Mouse (Mus musculus): ENCODE measurements around the gene Masp2. TPM values are rescaled to one million over a fixed set of nuclear protein-coding genes. Genes with fewer than 3 reads are reported as not detected.

Masp2 gene
- 1 to 10 TPM; 1.9 to 4.2 (median 2.7) TPM for total RNA-seq (2022)

DNA sequence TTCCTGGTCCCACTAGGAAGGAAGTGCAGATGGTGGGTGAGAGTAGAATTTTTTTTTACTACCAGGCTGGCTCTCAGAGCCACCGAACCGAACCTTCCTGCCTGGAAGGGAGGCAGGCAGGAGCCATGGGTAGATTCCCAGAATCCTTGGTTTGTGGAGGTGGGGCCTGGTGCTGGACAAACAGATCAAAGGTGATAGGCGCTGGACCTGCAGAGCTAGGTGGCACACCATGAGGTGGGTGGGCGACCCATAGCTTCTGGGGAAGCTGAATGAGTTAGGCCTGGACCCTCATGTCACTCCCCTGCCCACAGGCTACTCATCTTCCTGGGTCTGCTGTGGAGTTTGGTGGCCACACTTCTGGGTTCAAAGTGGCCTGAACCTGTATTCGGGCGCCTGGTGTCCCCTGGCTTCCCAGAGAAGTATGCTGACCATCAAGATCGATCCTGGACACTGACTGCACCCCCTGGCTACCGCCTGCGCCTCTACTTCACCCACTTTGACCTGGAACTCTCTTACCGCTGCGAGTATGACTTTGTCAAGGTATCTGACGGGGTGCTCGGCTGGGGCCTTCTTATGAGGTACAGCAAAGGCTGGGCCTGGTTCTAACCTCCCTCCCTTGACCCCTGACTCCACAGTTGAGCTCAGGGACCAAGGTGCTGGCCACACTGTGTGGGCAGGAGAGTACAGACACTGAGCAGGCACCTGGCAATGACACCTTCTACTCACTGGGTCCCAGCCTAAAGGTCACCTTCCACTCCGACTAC, at the start of gene Masp2:
TSS of gene Masp2 (plus strand) at position 198 of the 764 bp plus-strand sequence.
- DNase-seq (ENCODE audit: low spot score in 2 of 2): no peak

DNA sequence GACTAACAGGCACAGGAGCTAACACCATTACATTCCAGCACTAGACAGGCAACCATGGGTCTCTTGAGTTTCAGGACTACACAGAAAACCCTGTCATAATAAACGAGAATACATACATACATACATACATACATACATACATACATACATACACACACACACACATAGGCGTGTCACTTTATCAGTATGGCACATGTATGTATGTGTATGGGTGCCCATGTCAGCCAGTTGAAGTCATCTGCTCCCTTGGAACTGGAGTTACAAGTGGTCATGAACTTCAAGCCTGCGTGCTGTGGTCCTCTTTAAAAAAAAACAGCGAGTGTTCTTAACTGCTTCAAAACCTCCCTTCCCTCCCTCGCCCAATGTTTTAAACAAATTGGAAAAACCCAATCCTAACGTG, 44.6 kb upstream of the Masp2 start:
- no peak for DNase-seq (ENCODE audit: low spot score in 2 of 2)

DNA sequence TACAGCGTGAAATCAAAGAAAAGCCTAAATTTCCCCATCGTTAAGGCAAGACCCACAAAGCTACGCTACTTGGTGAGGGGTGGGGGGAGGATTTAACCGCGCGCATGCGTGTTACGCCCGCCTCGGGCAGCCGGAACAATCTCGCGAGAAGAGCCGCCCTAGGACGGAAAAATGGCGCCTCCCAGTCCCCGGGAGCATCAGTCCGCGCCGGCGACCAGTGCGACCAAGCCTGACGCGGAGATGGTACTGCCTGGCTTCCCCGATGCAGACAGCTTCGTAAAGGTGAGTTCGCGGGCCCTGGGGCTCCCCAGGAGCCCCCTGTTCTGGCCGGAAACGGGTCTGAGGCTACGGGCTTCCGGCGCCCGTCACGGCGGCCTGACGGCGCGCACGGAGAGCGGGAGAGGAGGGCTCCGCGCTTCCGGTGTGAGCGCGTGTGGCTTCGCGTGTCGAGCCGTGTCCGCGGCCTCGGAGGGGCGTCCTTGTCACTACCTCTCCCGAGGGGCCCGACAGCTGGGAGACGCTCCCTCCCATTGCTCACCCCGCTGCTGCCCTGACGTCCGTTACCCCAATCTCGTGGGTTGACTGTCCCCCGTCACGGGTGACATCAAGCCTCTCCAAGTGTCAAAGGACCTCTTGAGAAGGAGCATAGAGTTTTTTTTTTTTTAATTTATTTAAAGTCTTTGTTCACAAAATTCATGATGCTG, 43.9 kb upstream of the Masp2 start, which contains the start of gene Exosc10:
TSS of gene Exosc10 (plus strand) at position 133 of the 704 bp plus-strand sequence.
- DNase-seq (ENCODE audit: low spot score in 2 of 2): peak; percentile 66 to 78

DNA sequence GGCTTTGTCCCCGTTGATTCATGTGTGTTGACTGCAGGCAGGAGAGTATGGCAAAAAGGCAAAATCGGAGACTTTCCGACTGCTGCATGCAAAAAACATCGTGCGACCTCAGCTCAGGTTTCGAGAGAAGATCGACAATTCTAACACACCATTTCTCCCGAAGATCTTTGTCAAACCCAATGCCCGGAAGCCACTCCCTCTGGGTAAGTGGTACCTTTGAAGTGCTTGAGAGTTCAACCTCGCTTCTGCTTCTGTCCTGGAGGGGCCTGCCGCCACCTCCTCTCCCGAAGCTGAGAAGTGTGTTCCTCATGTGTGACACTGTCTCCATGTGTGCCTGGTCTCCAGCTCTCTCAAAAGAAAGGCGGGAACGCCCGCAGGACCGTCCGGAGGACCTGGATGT, 39.7 kb upstream of the Masp2 start:
- no peak for DNase-seq (ENCODE audit: low spot score in 2 of 2)

DNA sequence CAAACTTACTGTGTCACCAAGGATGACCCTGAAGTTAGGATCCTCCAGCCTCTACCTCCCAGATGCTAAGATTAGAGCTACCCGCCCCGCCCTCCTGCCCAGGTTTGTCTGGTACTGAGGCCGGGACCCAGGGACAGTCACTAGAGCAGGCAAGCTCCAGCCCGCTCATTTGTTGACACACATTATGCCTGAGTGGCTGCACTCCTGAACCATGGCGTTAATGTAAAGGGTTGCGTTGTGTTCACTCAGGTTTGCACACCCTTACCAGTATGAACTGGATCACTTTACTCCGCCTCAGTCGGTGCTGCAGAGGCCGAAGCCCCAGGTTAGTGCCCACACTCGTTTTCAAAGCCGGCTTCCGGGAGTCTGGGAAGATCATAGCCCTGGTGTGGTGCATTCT, 38.8 kb upstream of the Masp2 start:
- no peak for DNase-seq (ENCODE audit: low spot score in 2 of 2)

DNA sequence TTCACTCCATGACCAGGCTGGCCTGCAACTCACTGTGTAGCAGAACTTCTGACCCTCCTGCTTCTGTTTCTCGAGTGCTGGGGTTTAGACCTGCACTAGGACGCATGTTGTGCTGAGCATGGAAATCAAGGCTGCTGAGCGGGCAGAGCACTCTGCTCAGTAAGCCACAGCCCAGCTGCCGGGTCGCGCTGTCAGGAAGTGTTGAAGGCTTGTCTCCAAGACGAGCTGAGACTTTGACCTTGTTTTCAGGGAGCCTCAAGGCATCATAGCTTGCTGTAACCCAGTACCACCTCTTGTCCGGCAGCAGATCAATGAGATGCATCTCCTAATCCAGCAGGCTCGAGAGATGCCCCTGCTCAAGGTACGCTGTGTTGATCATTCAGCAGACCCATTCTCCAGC, 32.2 kb upstream of the Masp2 start:
- DNase-seq (ENCODE audit: low spot score in 2 of 2): no peak

DNA sequence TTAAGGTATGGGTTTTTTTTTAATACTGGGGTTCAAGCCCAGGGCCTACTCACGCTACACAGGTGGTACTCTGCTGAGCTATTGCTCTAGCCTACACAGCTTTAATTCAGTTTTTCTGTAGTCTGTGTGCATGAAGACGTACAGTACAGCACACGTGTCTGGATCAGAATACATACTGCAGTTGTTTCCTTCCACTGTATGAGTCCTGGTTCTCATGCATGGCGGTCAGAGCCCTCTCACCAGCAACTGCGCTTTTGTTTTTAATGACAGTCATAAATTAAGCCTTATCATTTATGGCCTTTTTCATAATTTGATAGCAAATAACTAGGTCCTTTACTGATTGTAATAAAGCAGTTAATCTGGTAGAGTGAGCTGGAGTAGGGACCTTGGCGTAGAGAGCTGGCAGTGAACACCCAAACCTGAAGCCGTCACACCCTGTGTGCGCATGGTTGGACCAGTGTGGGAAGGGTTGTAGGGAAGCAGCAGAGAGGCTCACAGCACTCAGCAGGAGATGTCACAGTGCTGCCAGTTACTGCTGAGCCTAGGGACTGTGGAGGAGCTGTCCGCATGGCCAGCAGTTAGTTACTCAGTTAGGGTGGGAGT, 31.6 kb upstream of the Masp2 start:
- no peak for DNase-seq (ENCODE audit: low spot score in 2 of 2)

DNA sequence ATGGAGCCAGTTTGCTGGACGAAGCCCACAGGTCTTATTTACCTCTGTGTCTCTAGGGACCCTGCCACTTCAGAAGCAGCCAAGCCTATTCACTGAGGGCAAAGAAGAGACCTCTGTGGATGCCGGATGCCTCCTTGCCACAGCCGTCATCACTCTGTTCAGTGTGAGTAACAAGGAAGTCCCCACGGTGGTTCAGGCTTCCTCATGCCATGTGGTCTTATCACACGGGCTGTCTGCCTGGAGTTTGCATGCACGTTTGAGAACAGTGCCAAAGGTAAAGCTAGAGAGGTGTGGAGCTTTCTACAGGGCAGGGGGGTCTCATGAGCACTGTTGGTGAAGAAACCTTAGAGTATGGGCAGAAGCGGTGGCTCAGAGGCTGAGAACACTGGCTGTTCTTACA, 29.1 kb upstream of the Masp2 start:
- DNase-seq (ENCODE audit: low spot score in 2 of 2): no peak

DNA sequence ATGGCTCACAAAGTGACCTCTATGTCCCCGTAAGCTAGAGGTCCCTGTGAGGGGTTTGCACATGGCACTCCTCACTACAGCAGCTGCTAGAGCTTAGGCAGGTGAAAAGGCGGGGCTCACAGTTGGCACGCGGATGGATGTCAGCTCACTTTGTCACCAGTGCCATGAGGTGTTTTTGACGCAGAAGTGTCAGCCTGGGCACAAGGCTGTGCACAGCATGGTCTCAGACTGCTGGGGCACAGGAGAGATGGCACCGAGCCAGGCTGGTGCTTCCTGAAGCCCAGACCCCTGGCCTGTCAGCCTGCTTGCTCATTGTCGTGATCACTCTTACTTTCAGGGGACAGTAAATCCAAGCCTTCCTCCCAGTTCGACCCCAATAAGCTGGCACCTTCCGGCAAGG, 21.6 kb upstream of the Masp2 start:
- no peak for DNase-seq (ENCODE audit: low spot score in 2 of 2)

DNA sequence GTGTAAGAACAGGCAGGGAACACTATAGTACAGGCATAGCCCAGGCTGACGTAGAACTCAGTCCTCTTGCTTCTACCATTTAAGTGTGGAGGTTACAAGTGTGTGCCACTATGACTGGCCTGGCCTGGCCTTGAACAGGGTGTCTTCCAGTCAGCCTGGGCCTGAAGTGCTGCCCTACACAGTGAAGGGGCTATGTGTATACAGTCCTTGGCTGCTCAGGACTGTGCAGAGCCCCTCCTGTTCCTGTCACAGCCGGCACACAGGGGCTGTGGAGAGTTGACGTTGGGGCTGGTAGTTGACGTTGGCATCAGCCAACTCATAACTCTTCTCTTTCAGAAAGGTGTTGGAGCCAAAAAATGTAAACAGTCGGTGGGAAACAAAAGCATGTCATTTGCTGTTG, 20.9 kb upstream of the Masp2 start:
- DNase-seq (ENCODE audit: low spot score in 2 of 2): no peak

DNA sequence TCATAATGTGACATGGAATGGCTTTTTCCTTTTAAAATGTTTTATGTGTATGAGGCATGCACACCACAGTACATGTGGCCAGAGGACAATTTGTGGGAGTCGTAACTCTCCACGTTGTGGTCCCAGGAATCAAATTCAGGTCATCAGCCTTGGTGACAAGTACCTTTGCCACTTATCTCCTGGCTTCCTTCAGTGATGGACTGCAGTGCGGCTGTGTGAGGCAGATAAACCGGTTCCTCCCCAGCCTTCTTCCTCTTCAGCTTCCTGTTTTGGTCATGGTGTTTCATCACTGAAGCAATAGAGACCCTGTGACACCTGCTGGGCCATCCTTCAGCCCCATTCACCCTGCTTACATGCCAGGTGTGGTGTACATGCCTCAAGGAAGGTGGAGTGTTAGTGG, 19.1 kb upstream of the Masp2 start:
- DNase-seq (ENCODE audit: low spot score in 2 of 2): no peak

DNA sequence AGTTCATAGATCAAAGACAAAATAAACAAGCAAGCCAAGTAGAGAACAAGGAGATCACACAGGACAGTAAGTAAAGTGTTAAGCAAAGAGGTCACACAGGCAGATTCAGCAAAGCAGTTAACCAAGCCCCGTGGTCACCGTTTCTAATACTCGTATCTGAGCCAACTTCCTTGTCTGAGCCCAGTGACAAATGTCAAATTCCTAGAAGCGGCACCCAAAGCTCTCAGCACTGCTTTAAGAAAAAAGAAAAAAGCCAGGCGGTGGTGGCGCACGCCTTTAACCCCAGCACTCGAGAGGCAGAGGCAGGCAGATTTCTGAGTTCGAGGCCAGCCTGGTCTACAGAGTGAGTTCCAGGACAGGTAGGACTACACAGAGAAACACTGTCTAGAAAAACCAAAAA, 15.7 kb upstream of the Masp2 start:
- DNase-seq (ENCODE audit: low spot score in 2 of 2): no peak

DNA sequence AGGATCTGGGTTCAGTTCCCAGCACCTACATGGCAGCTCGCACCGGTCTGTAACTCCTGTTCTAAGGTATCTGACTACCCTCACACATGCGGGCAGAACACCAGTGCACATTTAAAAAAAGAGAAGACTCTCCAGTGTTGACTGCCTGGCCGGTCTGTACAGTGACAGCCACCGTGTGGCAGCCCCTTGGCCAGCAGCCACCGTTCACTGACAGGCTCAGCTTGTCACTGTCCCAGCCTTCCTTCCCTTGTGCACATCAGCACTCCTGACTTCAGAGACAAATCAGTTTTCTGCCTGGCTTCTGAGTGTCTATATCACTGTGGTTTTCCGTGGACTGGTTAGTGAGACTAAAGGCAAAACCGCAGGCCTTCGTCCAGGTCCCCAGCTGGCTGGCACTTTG, 13.6 kb upstream of the Masp2 start:
- DNase-seq (ENCODE audit: low spot score in 2 of 2): no peak

DNA sequence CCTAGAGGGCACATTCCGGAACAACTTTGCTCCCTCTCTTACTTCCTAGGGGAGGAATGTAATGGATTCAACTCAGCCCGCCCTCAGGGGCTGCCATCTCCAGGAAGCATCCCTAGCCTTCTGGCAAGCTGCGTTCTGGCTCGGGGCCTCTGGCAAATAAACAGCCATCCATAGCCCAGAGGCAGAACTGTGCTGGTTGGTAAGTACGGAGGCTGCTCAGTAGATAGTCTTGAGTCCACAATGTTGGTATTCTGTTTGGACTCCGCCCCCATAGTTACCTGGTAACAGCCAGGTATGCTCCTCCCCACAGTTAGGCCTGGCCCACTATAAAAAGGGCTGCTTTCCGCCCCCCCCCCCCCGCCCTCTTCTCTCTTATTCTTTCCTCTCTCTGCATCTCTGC, 12.8 kb upstream of the Masp2 start:
- no peak for DNase-seq (ENCODE audit: low spot score in 2 of 2)

DNA sequence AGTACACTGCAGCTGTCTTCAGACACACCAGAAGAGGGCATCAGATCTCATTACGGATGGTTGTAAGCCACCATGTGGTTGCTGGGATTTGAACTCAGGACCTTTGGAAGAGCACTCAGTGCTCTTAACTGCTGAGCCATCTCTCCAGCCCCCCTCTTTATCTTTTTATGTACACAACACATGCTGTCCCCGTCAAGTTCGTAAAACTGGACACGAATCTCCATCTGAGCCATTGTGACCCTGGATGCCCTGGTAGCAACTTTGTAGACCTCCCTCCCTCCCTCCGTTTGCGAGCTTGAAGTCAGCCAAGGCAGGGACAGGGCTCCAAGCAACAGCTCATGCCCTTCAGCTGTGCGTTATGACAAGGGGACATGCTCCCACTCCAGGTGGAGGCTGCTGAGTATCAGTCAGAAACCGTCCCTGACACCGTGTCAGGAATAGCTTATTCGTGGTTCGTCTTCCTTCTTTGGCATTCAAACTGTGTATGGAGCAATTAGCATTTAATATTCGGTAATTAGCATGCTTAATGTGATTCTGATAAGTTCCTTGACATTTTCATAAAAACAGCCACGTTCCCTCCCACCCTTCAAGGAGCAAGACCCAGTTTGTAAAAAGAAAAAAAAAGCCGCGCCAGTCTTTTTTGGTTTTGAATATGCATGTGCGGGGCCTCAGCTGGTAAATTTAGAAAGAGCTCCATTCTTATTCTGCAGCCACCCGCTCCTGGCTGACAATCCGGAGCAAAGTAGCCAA, 11.8 kb upstream of the Masp2 start:
- no peak for DNase-seq (ENCODE audit: low spot score in 2 of 2)

DNA sequence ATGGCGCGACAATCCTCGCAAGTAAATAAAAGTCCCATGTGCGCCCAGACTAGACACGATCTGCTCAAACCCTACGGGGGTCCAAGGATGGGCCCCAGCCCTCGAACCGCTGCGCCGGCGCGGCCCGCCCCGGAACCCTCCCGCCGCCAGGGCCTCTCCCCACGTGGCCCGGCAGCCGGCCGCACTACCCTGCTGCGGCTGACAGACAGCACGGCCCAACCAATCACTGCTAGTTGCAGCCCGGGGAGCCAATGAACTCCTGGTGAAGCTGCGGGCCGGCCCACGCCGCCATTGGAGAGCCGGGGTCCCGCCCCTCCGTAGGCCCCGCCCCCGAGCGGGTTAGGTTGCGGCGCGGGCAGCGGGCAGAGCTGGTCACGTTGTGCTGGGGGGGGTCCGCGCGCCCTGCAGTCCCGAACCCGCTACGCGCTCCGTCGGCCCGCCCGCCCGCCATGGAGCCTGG, 11.2 kb upstream of the Masp2 start, which contains the start of gene Srm:
TSS of gene Srm (plus strand) at position 333 of the 460 bp plus-strand sequence.
- DNase-seq (ENCODE audit: low spot score in 2 of 2): peak; percentile 85 to 99

DNA sequence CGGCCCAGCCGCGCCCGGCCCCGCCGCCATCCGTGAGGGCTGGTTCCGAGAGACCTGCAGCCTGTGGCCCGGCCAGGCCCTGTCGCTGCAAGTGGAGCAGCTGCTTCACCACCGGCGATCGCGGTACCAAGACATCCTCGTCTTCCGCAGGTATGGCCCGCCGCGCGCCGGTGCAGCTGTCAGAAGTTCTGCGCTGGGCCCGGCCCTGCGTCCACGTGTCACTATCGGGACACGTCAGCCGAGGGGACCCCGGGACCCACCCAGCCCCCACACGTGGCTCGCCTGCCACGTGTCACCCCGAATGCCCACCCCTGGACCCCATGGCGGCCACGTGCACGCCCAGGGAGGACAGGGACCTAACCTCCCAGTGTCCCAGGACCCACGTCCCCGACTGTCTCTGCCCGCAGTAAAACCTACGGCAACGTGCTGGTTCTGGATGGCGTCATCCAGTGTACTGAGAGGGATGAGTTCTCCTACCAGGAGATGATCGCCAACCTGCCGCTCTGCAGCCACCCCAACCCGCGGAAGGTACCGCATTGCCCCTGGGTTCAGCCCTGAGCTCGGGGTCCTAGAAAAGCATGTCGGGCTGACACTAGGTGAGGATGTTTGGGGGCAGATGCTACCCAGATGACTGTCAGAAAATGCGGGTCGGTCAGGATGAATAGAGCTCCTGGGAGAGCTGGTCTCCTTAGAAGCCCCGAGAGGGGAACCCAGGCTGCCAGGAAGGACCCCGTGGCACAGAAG, 10.5 kb upstream of the Masp2 start:
- no peak for DNase-seq (ENCODE audit: low spot score in 2 of 2)

DNA sequence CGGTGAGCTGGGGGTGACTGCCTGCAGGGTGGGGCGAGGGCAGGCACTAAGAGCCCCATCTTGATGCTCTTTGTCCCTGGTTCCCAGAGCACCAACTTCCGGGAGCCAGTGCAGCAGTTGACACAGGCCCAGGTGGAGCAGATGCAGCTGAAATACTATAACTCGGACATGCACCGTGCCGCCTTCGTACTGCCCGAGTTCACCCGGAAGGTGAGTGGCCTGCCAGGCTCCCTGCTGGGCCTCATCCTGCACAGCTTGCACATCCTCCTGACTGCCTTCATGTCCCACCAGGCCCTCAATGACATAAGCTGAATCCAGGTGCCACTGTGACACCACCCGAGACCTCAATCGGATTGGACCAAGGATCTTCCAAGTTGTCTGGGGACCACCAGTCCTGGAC, 8.4 kb upstream of the Masp2 start:
- DNase-seq (ENCODE audit: low spot score in 2 of 2): no peak

DNA sequence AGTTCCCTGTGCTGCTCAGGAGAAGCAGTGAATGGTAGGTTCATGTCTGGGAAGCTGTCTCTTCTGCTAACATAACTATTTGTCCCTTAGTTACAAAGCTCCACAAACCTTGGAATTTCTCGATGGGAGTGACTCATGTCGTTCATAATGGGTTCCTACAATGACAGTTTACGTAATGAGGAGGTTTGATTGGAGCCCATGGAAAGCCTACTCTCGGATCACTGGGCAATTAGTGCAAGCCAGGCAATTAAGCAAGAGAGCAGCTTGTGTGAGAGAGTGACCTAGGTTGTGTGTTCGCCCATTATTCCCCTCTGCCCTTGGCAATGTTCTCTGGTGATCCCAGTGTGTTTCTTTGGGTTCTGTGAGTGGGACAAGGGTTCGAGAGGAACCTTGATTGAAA, 6.4 kb upstream of the Masp2 start:
- no peak for DNase-seq (ENCODE audit: low spot score in 2 of 2)

DNA sequence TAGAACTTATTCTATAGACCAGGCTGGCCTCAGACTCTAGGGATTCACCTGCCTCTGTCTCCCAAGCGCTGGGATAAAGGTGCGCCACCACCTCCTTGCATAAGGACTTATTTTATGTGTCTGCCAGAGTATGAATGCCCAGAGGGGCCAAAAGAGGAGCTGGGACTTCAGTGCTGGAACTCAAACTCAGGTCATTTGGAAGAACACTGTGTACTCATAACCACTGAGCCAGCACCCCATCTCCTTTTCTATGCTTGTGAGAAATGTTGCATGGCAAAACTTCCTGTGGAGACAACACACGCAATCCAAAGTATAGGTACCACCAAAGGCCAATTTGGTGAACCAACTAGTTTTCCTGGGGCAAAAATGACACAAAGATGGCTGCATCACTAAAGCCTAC, 5.6 kb upstream of the Masp2 start:
- no peak for DNase-seq (ENCODE audit: low spot score in 2 of 2)

DNA sequence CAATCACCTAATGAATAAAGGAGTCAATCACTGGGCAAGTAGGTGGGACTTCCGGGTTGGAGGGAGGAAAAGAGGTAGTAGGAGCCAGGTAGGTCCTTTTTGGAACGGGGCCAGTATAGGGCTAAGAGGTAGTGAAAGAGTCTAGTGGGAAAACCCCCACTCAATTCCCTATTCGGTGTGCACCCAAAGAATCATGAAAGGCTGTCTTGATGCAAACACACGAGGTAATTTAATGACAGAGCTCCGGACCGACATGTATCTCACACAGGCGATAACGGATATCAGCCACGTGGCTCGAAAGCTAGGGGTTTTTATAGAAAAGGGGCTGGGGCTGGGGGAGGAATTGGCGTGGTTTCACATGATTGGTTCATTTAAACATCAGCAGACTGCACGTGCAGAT, 3.5 kb upstream of the Masp2 start:
- no peak for DNase-seq (ENCODE audit: low spot score in 2 of 2)
